Mouse (Mus musculus): ENCODE data around the gene Ranbp10.

GRCm38 (mm10) chr8:105788241-105788640 is 38.9 kb downstream of the Ranbp10 start:
- TF ChIP-seq POLR2A (IDR thresholded peaks at IDR 0.05; ENCODE audit: extremely low read depth, insufficient read depth, low read length) (no peak), CTCF (IDR thresholded peaks at IDR 0.05; ENCODE audit: low read depth, low read length) (peak; percentile 49)
